Mouse (Mus musculus): ENCODE results near the gene Tmtc2. TPM values are rescaled to one million over a fixed set of nuclear protein-coding genes. Genes with fewer than 3 reads are reported as not detected.

Tmtc2 gene
- 3.5 and 4.1 TPM in 2 replicates for total RNA-seq (2017)

GRCm38 (mm10) chr10:105573908-105574694 lies at the start of gene Tmtc2:
Gene Tmtc2, minus strand, starts transcription at chr10:105574451.
- ATAC-seq (replicated peaks in 1 of 2; ENCODE audit: insufficient read depth in 1 of 2, low FRiP score in 2 of 2, low TSS enrichment in 1 of 2, low read depth in 1 of 2, poor library complexity in 2 of 2, severe bottlenecking in 2 of 2) = peak; percentile 77 to 81

DNA sequence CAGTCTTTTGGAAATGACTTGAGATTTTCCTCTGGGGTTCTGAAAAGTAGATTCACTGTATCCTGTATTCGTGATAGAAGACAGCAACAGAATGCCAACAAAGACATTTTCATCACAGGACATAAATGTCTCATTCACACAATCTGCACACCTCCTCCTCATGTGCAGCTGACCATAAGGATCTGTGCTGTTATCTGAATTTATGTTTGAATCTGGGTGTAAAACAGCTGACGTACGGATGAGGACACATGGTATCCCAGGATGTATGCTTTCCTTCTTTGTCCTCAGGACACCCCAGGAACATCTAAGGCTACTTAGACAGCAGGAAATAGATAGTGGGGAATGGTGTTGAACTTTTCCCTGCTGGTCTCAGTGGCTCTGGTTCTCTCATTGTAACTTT lies 37.9 kb upstream of the Tmtc2 start:
- ATAC-seq (replicated peaks in 1 of 2; ENCODE audit: insufficient read depth in 1 of 2, low FRiP score in 2 of 2, low TSS enrichment in 1 of 2, low read depth in 1 of 2, poor library complexity in 2 of 2, severe bottlenecking in 2 of 2) = no peak

DNA sequence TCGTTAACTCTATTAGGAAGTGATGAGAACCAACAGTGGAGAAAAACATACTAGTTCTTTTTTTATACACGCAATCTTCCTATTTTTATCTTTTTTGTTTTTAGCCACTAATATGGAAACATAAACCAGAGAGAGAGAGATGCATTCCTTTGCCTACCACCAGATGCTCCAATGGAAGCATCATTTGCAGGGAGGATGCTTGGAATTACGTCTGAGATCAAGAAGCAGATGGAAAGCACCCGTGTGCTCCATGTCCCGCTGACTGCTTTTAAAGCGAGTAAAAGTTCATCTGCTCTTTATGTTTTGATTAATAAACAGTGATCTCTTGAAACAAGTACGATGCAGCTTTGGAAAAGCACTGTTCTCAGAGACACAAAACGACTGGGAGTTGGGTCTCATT lies 24.6 kb upstream of the Tmtc2 start:
- ATAC-seq (replicated peaks in 1 of 2; ENCODE audit: insufficient read depth in 1 of 2, low FRiP score in 2 of 2, low TSS enrichment in 1 of 2, low read depth in 1 of 2, poor library complexity in 2 of 2, severe bottlenecking in 2 of 2) = no peak

- ATAC-seq (replicated peaks in 1 of 2; ENCODE audit: insufficient read depth in 1 of 2, low FRiP score in 2 of 2, low TSS enrichment in 1 of 2, low read depth in 1 of 2, poor library complexity in 2 of 2, severe bottlenecking in 2 of 2) = peak; percentile 42 to 72; a peak in 2 of 4 replicates
Observed at GRCm38 (mm10) chr10:105597226-105597625, 23.0 kb upstream of the Tmtc2 start.

GRCm38 (mm10) chr10:105595480-105596102 lies 21.3 kb upstream of the Tmtc2 start:
- ATAC-seq (replicated peaks in 1 of 2; ENCODE audit: insufficient read depth in 1 of 2, low FRiP score in 2 of 2, low TSS enrichment in 1 of 2, low read depth in 1 of 2, poor library complexity in 2 of 2, severe bottlenecking in 2 of 2) = no peak

- ATAC-seq (replicated peaks in 1 of 2; ENCODE audit: insufficient read depth in 1 of 2, low FRiP score in 2 of 2, low TSS enrichment in 1 of 2, low read depth in 1 of 2, poor library complexity in 2 of 2, severe bottlenecking in 2 of 2) = no peak
Observed at GRCm38 (mm10) chr10:105588141-105588540, 13.9 kb upstream of the Tmtc2 start.

DNA sequence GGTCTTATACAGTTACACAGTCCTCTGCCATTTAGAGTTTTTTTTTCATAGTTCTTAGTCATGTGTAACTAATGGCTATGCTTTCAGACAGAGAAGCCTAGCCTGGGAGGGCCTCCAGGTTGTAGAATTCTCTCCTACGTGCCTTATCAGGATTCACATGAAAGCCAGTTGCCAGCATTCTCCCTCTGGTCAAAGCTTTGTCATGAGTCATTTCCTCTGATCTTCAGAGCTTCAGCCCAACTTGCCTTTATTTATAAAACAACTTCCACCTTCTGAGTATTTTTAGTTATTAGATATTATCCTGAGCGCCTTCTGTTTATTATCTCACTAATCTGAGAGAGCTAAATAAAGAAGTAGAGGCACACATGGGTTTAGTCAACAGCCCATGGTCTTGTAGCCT lies 5.1 kb upstream of the Tmtc2 start:
- ATAC-seq (replicated peaks in 1 of 2; ENCODE audit: insufficient read depth in 1 of 2, low FRiP score in 2 of 2, low TSS enrichment in 1 of 2, low read depth in 1 of 2, poor library complexity in 2 of 2, severe bottlenecking in 2 of 2) = no peak

DNA sequence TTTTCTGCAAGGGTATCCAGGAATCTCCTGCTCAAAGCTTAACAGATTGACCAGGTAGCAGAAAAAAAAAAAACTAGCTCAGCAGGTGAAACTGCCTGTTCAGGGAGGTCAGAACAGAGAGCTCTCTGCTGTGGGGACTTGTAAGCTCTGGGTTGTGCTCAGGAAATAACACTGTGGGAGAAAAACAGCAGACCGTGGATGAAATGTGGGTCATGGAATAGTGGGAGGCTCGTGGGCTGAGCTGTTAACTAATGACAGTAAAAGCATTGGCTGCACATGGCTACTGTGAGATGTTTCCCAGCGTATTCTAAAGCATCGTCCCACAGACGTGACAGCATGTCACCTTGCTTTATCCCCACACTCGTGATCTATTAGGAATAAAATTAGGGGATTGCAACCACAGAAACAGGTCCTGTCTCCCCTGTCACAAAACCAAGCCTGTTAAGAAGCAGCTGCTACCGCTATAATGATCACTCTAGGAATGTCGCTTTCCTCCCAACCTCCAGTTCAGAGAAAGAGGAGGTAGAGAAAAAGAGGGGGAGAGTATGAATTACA lies 4.1 kb upstream of the Tmtc2 start:
- ATAC-seq (replicated peaks in 1 of 2; ENCODE audit: insufficient read depth in 1 of 2, low FRiP score in 2 of 2, low TSS enrichment in 1 of 2, low read depth in 1 of 2, poor library complexity in 2 of 2, severe bottlenecking in 2 of 2) = no peak

DNA sequence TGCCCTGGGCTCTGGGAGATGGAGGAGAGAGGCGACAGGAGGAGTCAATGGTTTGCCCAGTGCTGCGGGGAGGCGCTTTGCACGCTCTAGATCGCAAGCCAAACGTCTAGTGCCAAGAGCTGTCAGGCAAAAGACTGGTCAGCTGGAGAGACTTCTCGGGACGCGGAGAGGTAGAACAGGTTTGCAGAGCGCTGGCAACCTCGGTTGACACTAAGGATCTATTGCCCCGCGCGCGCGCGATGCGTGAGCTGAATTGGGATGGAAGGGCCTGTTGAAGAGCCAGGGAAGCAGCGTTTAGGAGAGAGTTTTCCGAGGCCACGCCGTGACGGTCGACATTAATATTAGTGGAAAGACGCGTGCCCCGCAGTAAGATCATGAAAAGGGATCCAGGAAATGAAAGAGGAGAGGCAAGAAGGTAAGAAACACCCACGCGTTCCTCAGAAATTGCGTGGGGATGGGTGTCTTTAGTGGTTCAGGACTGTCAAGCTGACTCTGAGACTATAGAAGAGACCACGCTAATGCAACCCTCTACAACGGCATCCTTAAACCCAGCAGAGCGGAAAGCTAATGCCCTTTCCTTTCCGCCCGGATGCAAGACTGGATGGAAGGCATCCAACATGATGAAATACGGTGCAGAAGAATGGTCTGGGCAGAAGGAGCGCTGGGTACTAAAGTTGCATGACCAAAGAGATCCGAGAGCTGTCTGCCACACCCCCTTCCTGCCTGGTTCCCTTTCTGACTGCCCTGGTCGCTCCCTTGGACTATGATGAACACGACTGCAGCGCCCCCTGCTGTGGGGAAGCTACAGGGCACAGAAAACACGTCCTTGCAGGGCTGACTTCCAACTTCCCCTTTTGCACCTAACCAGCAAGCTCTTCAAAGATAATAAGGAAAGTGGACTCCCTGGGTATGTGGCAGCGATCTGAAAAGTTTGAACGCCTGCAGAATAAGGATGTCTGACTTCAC lies 727 bp upstream of the Tmtc2 start:
- peak; percentile 83 to 87 for ATAC-seq (replicated peaks in 1 of 2; ENCODE audit: insufficient read depth in 1 of 2, low FRiP score in 2 of 2, low TSS enrichment in 1 of 2, low read depth in 1 of 2, poor library complexity in 2 of 2, severe bottlenecking in 2 of 2)

GRCm38 (mm10) chr10:105573306-105573907 lies 844 bp downstream of the Tmtc2 start:
- ATAC-seq (replicated peaks in 1 of 2; ENCODE audit: insufficient read depth in 1 of 2, low FRiP score in 2 of 2, low TSS enrichment in 1 of 2, low read depth in 1 of 2, poor library complexity in 2 of 2, severe bottlenecking in 2 of 2) = peak in 1 of 2 experiments; percentile 5; a peak in 2 of 4 replicates

- ATAC-seq (replicated peaks in 1 of 2; ENCODE audit: insufficient read depth in 1 of 2, low FRiP score in 2 of 2, low TSS enrichment in 1 of 2, low read depth in 1 of 2, poor library complexity in 2 of 2, severe bottlenecking in 2 of 2) = no peak
Observed at GRCm38 (mm10) chr10:105572829-105573228, 1.4 kb downstream of the Tmtc2 start.

- ATAC-seq (replicated peaks in 1 of 2; ENCODE audit: insufficient read depth in 1 of 2, low FRiP score in 2 of 2, low TSS enrichment in 1 of 2, low read depth in 1 of 2, poor library complexity in 2 of 2, severe bottlenecking in 2 of 2) = no peak
Observed at GRCm38 (mm10) chr10:105572301-105572700, 1.9 kb downstream of the Tmtc2 start.

DNA sequence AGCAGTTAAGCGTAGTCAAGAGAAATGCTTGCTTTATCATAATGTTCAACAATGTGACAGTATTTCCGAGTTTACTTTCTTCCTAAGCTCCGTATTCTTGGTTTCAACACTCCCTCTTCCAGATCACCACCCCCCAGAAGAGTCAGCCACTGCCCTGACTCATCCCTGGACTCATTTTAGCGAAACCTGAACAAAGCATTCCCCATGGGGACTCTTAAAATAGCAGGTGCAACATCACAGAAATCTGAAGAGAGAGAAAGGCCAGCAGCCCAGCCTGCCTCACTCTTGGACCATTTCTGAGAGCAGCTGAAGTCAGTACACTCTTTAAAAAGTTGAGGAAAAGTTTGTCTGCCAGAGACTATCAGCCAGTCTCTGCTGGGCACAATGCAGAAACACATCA lies 2.4 kb downstream of the Tmtc2 start:
- no peak for ATAC-seq (replicated peaks in 1 of 2; ENCODE audit: insufficient read depth in 1 of 2, low FRiP score in 2 of 2, low TSS enrichment in 1 of 2, low read depth in 1 of 2, poor library complexity in 2 of 2, severe bottlenecking in 2 of 2)

- ATAC-seq (replicated peaks in 1 of 2; ENCODE audit: insufficient read depth in 1 of 2, low FRiP score in 2 of 2, low TSS enrichment in 1 of 2, low read depth in 1 of 2, poor library complexity in 2 of 2, severe bottlenecking in 2 of 2) = no peak
Observed at GRCm38 (mm10) chr10:105571019-105571418, 3.2 kb downstream of the Tmtc2 start.

GRCm38 (mm10) chr10:105569573-105569972 lies 4.7 kb downstream of the Tmtc2 start:
- no peak for ATAC-seq (replicated peaks in 1 of 2; ENCODE audit: insufficient read depth in 1 of 2, low FRiP score in 2 of 2, low TSS enrichment in 1 of 2, low read depth in 1 of 2, poor library complexity in 2 of 2, severe bottlenecking in 2 of 2)

GRCm38 (mm10) chr10:105567825-105568531 lies 6.3 kb downstream of the Tmtc2 start:
- ATAC-seq (replicated peaks in 1 of 2; ENCODE audit: insufficient read depth in 1 of 2, low FRiP score in 2 of 2, low TSS enrichment in 1 of 2, low read depth in 1 of 2, poor library complexity in 2 of 2, severe bottlenecking in 2 of 2) = no peak

- no peak for ATAC-seq (replicated peaks in 1 of 2; ENCODE audit: insufficient read depth in 1 of 2, low FRiP score in 2 of 2, low TSS enrichment in 1 of 2, low read depth in 1 of 2, poor library complexity in 2 of 2, severe bottlenecking in 2 of 2)
Observed at GRCm38 (mm10) chr10:105561548-105561947, 12.7 kb downstream of the Tmtc2 start.
